Comparison of ENCODE assay signal across 21 mouse cellular contexts in genomic region chr2:144107810-144108209, GRCm38 (mm10).
"Had no signal": no experiment of that assay in that cellular context is flagged by ENCODE, and none has a peak within 500 bp of the region (broad histone marks: within the 10 kb centered on the region; RNA-seq: fewer than 3 reads in every experiment).

No protein-coding gene starts in this region.

- H3K4me2 ChIP-seq: lung, embryonic 14.5 days; midbrain, embryonic 12.5 days; midbrain, embryonic 15.5 days; neural tube, embryonic 12.5 days; neural tube, embryonic 15.5 days; stomach, embryonic 15.5 days had no signal

- H3K27me3 ChIP-seq: midbrain, embryonic 12.5 days; midbrain, embryonic 15.5 days; neural tube, embryonic 12.5 days; neural tube, embryonic 15.5 days; stomach, embryonic 15.5 days had no signal

- H3K4me1 ChIP-seq: midbrain, embryonic 15.5 days; neural tube, embryonic 15.5 days; stomach, embryonic 15.5 days had no signal

- H3K4me3 ChIP-seq: layer of hippocampus, adult 2 months; left cerebral cortex, adult 2 months; midbrain, embryonic 12.5 days; midbrain, embryonic 15.5 days; neural tube, embryonic 12.5 days; neural tube, embryonic 15.5 days; stomach, embryonic 15.5 days had no signal

- H3K27ac ChIP-seq: layer of hippocampus, adult 2 months; left cerebral cortex, adult 2 months; liver, embryonic 14.5 days; macrophage; midbrain, embryonic 12.5 days; midbrain, embryonic 15.5 days; neural tube, embryonic 12.5 days; neural tube, embryonic 15.5 days; stomach, embryonic 15.5 days had no signal

- ATAC-seq: liver, postnatal 0 days; lung, postnatal 0 days; midbrain, embryonic 15.5 days had no signal

- H3K9ac ChIP-seq: liver, embryonic 14.5 days; liver, postnatal 0 days; lung, embryonic 14.5 days; midbrain, embryonic 12.5 days; midbrain, embryonic 15.5 days; neural tube, embryonic 12.5 days; neural tube, embryonic 15.5 days; stomach, embryonic 15.5 days had no signal

- H3K36me3 ChIP-seq: midbrain, embryonic 12.5 days; midbrain, embryonic 15.5 days; neural tube, embryonic 12.5 days; neural tube, embryonic 15.5 days; stomach, embryonic 15.5 days had no signal

- DNase-seq: kidney, postnatal 14 days; kidney, postnatal 4 days; layer of hippocampus, postnatal 36 days; liver, postnatal 0 days; lung, embryonic 14.5 days; right cerebral cortex, adult 18-20 months; right cerebral cortex, postnatal 14 days; right cerebral cortex, postnatal 4 days; spleen, adult 18-20 months; thymus, adult 18-20 months; thymus, postnatal 36 days had no signal

- H3K9me3 ChIP-seq: midbrain, embryonic 12.5 days; midbrain, embryonic 15.5 days; neural tube, embryonic 12.5 days; neural tube, embryonic 15.5 days; stomach, embryonic 15.5 days had no signal
